Mouse (Mus musculus) c-Kit-positive CD71-negative TER-119-negative erythroid progenitor cells, embryonic 14.5 days (primary cell): ENCODE data around the gene Filip1.

Source experiments
- DNase-seq: peaks from one replicate; pipeline ENCODE4 v3.0.0-alpha.2; 2013; ENCODE audit warnings: low read depth

The Filip1 gene

GRCm38 (mm10) chr9:79898815-79899214 lies 113.8 kb downstream of the Filip1 start:
- DNase-seq: no peak

DNA sequence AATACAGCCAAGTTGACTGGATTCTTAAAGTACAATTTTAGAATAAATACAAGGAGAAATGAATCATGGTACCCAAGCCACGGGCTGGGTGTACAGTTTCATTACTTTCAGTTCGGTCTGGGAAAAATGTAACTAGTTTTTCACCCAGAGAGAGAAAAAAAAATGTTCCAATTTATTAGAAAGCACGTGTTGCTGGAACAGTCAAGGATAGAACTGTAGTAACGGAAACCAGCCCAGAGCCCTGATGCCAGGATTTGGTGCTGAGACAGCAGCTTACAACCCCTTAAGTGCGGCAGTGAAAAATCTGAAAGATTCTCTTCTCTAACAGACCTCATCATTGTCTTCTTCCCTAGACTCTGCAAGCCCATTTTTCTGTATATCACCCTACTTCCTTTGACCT lies 118.0 kb downstream of the Filip1 start:
- DNase-seq: no peak

- DNase-seq: no peak
Measured at GRCm38 (mm10) chr9:79893841-79894612, 118.6 kb downstream of the Filip1 start.

GRCm38 (mm10) chr9:79892183-79892582 lies 120.5 kb downstream of the Filip1 start:
- DNase-seq: no peak

DNA sequence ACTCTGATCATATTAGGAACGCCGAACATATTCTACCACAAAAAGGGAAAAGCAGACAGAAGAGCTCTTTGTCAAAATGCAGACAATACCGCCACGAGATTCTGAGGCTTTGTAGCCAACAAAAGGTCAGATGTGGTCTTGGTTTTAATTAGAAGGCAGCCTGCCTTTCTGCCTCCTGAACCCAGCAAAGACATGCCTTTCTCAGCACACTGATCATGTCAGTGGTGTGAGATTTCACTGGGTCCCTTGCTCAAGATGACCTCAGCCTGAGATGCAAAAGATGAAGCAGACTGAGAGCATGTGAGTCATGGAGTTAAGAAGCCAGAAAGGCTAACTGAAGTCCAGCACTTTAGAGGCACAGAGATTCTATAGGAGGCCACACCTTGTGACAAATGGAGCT lies 122.2 kb downstream of the Filip1 start:
- DNase-seq: no peak

GRCm38 (mm10) chr9:79889132-79889531 lies 123.5 kb downstream of the Filip1 start:
- no peak for DNase-seq

DNA sequence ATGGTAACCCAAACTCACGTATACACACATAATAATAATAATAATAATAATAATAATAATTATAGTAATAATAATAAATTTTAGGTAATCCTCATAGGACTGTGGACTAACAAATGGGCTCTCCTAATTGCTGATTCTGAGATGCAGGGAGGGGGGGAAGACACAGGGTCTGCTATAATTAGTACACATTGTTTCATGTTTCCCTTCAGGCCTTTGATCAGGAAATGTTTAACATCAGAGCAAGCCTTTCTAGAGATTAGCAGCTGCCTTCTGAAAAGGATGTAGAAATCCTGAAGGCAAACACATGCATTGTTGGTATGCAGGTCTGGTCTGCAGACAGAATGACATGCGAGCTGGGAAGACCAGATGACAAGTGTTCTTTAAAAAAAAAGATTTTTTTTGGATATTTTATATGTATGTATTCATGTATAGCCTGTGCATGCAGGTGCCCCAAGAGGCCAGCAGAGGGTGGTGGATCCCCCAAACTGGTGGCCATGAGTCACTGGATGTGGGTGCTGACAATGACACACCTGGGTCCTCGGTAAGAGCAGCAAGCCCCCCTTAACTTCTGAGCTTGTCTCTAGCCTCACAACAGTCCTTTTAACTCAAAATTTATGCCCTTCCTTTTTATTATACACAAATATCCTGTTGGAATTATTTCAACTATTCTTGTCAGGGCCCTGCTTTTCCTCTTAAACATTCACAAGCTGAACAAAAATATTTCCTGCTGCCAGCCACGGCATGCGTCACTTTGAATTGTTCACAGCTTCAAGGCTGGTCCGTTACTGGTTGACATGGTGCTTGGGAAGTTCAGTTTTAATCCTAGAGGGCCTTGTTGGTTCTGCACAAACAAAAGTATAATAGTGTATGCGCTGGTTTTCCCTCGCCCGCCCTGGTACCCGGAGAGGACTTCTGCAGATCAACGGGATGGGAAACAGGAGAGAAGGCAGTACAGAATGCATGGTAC lies 127.1 kb downstream of the Filip1 start:
- peak; percentile 12 for DNase-seq

DNA sequence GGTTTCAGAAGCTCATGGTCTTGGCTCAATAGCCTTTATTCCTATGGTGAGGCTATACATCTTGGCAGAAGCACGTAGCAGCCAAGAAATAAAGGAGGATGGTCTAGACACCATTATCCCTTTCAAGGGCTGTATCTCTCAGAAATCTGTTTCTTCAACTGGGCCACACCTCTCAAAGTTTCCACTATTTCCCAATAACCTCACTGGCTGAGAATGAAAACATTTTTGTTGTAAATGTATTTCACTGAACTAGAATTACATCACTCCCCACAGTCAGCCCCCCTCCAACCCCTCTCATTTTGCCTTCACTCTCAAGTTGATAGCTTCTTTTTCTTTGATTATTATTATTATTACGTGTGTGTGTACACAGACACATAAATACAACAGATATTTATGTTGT lies 129.5 kb downstream of the Filip1 start:
- DNase-seq: no peak

- no peak for DNase-seq
Measured at GRCm38 (mm10) chr9:79880031-79880430, 132.6 kb downstream of the Filip1 start.

- DNase-seq: no peak
Measured at GRCm38 (mm10) chr9:79875522-79876131, 137.0 kb downstream of the Filip1 start.

- DNase-seq: no peak
Measured at GRCm38 (mm10) chr9:79872598-79872997, 140.1 kb downstream of the Filip1 start.

DNA sequence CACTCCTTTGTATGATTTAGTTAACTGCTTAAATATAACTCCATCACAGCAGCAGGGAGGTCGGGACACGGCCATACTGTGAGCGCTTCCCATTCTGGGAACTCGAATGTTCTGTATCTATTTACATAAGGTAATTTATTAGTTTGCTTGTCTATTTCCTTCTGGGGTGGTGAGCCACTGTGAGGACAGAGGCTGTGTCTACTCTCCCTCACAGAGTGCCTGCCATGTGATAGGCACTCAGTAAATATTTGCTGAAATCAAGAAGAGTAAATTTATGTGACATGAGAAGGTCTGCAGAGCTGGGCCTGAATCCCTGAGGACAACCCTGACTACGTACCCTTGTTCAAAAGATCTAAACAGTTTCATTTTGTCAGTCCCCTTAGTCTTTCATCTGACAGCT lies 143.1 kb downstream of the Filip1 start:
- no peak for DNase-seq

DNA sequence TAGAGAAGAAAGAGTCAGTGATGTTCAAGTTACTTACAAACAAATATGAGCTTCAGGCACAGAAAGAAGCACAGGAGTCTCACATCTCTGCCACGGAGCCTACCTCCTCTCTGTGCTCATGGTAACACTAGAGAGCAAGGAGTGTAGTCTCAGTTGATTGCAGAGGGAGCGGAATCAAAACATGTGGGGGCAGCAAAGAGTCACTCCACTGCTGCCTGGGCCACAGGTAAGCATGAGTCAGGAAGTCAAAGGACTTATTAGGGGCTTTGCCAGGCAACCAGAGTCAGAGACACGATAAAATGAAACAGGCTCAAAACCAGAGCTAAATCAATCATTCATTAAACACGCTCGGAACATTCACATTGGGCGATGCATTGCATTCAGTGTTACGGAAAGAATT lies 146.7 kb downstream of the Filip1 start:
- DNase-seq: no peak

DNA sequence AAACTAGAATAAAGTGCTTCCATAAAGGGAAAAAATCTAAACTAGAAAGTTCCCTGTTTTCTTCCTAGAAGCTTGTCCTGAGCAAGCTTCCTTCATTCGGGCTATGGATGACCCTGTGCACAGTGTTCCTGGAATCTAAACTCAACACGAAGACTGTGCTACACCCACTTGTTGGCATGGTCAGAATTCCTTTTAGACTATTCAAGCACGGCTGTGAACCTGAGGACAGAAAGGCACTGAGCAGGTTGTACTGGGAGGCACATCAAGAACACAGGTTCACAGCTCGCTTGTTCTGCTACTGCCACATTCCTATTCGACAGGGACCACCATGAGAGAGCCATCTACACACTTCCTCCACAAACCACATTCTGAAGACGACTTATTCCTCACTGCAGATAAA lies 150.1 kb downstream of the Filip1 start:
- DNase-seq: no peak

GRCm38 (mm10) chr9:79847099-79847498 lies 165.6 kb downstream of the Filip1 start:
- DNase-seq: no peak

GRCm38 (mm10) chr9:79842615-79843014 lies 170.0 kb downstream of the Filip1 start:
- DNase-seq: no peak

DNA sequence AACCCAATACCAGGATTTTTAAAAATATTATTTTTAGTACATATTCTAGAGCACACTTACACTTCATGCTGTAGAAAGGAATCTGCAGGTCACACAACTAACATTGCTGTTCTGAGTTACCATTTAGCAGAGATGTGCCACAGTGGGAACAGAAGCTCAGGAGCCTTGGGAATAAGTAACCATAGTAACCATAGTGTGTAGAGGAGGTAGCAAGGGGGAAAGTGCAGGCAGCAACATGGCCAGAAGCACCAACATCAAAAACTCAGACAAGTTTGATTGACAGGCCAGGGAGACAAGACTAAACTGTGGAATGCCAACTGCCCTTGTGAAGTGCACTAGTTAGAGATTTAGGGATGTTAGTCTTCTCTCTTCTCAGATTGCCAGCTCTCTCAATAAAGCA lies 170.6 kb downstream of the Filip1 start:
- DNase-seq: no peak

DNA sequence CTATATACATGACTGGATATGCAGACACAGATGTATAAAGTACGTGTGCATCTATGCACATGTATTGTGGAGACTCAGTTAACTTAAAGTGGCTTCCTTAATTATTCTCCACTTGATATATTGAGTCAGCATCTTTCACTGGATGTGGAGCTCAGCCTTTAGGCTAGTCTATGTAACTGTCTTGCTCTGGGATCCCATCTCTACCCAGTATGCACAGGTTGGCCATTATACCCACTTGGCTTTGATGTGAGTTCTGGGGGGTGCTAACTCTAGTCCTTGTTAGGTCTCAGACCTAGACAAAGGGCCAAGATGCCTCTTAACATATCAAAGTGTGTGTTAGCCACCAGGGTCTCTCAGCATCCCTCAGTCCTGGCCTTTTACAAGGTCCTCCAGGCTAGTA lies 181.4 kb downstream of the Filip1 start:
- DNase-seq: no peak

- DNase-seq: no peak
Measured at GRCm38 (mm10) chr9:79830874-79831273, 181.8 kb downstream of the Filip1 start.

GRCm38 (mm10) chr9:79829842-79830800 lies 182.5 kb downstream of the Filip1 start:
- no peak for DNase-seq

DNA sequence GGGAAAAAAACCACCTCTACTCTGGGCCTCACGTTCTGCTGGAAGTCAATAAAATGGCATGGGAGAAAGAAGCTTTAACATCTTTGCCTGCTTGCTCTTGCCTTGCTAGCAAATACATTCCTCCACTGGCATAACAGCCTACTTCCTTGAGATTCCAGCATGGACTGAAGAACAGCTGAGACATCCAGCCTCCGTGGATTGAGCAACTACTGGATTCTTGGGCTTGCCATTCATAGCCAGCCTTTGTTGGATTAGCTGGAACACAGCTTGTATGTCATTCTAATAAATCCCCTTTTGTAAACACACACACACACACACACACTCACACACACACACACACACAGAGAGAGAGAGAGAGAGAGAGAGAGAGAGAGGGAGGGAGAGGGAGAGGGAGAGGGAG lies 185.6 kb downstream of the Filip1 start:
- DNase-seq: no peak

- no peak for DNase-seq
Measured at GRCm38 (mm10) chr9:79825526-79825925, 187.1 kb downstream of the Filip1 start.
